Mouse (Mus musculus) neural tube, embryonic 11.5 days (tissue): ENCODE results near the gene Klk1b27. TPM values are rescaled to one million over a fixed set of nuclear protein-coding genes. Genes with fewer than 3 reads are reported as not detected.

Source experiments
- polyA plus RNA-seq: library from polyadenylated mRNA; unstranded; fragments of >200 nt; fragmentation: Nextera tagmentation; extraction: Ambion mirVana; gene quantifications from 2 replicates; pipeline ENCODE4 v1.2.1, GENCODE M21; 2014

Gene Klk1b27
- polyA plus RNA-seq, 1 experiment from 2014 or later: not detected

Other genes with a start within 250 kb of the Klk1b27 start
- not detected in 2 replicates for gene Klk7, start 241.0 kb upstream of the Klk1b27 start, polyA plus RNA-seq
- not detected in 2 replicates for gene Klk6, start 227.8 kb upstream of the Klk1b27 start, polyA plus RNA-seq
- not detected in 2 replicates for gene Klk5, start 210.3 kb upstream of the Klk1b27 start, polyA plus RNA-seq
- not detected in 2 replicates for gene Klk4, start 171.1 kb upstream of the Klk1b27 start, polyA plus RNA-seq
- gene Klk15, start 118.5 kb upstream of the Klk1b27 start, polyA plus RNA-seq: not detected in 2 replicates
- gene Klk1b8, start 101.6 kb upstream of the Klk1b27 start, polyA plus RNA-seq: not detected in 2 replicates
- gene Klk1b1, start 85.5 kb upstream of the Klk1b27 start, polyA plus RNA-seq: not detected in 2 replicates
- not detected in 2 replicates for gene Klk1b9, start 76.2 kb upstream of the Klk1b27 start, polyA plus RNA-seq
- not detected in 2 replicates for gene Klk1b11, start 56.4 kb upstream of the Klk1b27 start, polyA plus RNA-seq
- not detected in 2 replicates for gene Klk1b26, start 40.1 kb upstream of the Klk1b27 start, polyA plus RNA-seq
- gene Klk1b21, start 50.0 kb downstream of the Klk1b27 start, polyA plus RNA-seq: not detected in 2 replicates
- not detected in 2 replicates for gene Klk1b22, start 60.4 kb downstream of the Klk1b27 start, polyA plus RNA-seq
- not detected in 2 replicates for gene Klk1b16, start 84.5 kb downstream of the Klk1b27 start, polyA plus RNA-seq
- gene Klk1b24, start 135.9 kb downstream of the Klk1b27 start, polyA plus RNA-seq: not detected in 2 replicates
- not detected in 2 replicates for gene Klk1b3, start 145.9 kb downstream of the Klk1b27 start, polyA plus RNA-seq
- not detected in 2 replicates for gene Klk1b4, start 155.1 kb downstream of the Klk1b27 start, polyA plus RNA-seq
- not detected in 2 replicates for gene Klk1b5, start 163.7 kb downstream of the Klk1b27 start, polyA plus RNA-seq
- not detected in 2 replicates for gene Klk1, start 173.1 kb downstream of the Klk1b27 start, polyA plus RNA-seq
- gene Gm36864, start 183.9 kb downstream of the Klk1b27 start, polyA plus RNA-seq: not detected in 2 replicates
- 1.1 and 1.2 TPM in 2 replicates for gene 1700028J19Rik, start 194.4 kb downstream of the Klk1b27 start, polyA plus RNA-seq
- 143 TPM in 2 replicates for gene 2410002F23Rik, start 194.4 kb downstream of the Klk1b27 start, polyA plus RNA-seq
- not detected in 2 replicates for gene Acp4, start 205.1 kb downstream of the Klk1b27 start, polyA plus RNA-seq
- not detected in 2 replicates for gene Gm15517, start 209.2 kb downstream of the Klk1b27 start, polyA plus RNA-seq